In the genomic region with DNA sequence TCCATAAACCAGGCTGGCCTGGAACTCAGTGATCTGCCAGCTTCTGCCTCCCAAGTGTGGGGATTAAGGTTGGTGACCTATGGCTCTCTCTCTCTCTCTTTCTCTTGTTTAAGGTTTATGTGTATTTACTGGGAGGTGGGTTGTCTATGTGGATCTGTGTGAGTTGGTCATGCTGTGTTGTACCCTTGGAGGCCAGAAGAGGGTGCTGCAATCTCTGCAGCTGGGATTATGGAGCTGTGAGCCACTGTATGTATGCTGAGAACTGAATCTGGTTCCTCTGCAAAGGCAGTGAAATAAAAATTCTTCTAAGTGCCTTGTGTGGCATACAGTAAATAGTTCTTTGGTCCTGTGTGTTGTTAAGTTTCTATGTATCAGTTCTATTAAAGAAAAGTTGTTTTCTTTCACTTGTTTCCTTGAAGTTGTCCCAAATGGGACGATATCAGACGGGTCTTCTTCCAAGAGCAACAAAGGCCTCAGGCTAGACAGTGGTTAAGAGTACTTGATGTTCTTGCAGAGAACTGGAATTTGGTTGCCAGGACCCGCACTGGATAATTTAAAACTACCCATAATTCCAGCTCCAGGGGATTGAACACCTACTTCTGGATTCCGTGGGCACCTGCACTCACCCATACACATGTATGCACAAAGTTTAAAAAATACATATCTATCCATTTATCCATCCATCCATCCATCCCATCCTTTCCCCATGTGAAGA, we compare ENCODE assay signal across 12 mouse cellular contexts. TPM values are rescaled to one million over a fixed set of nuclear protein-coding genes. Genes with fewer than 3 reads are reported as not detected.
DNase-seq lines count a peak whose midpoint lies in the region; ATAC-seq and TF ChIP-seq lines count a peak whose summit lies in the region.
"Had no signal": no experiment of that assay in that cellular context is flagged by ENCODE, and none has a peak within 500 bp of the region (broad histone marks: within the 10 kb centered on the region; RNA-seq: fewer than 3 reads in every experiment).

No protein-coding gene starts in this region.

- intact Hi-C loops in heart, adult 2 months (cut with DNase I): no loop called here

- WGBS in heart, adult 2 months: 88% methylated on average over 4 of the region's 4 CpGs
- 68% methylated on average over 4 of the region's 4 CpGs for WGBS in liver, embryonic 12.5 days (ENCODE audit: insufficient replicate concordance)

- H3K27me3 ChIP-seq in heart, adult 2 months (ENCODE audit: control insufficient read depth, insufficient read depth, low read length): no peaks in the 10 kb centered on the region
- peaks cover 7% of the 10 kb centered on the region; the same call in 1 of the 2 replicates for H3K27me3 ChIP-seq in G1E (ENCODE audit: insufficient read depth, low read length)
- H3K27me3 ChIP-seq in liver, embryonic 12.5 days (replicated peaks): no peaks in the 10 kb centered on the region
- H3K27me3 ChIP-seq: midbrain, embryonic 13.5 days had no signal

- H3K9me3 ChIP-seq in G1E (replicated peaks): no peaks in the 10 kb centered on the region
- no peaks in the 10 kb centered on the region for H3K9me3 ChIP-seq in liver, embryonic 12.5 days (replicated peaks)

- TF ChIP-seq EP300 in heart, adult 2 months (IDR thresholded peaks at IDR 0.05; ENCODE audit: insufficient read depth, low read depth, low read length): no peak

- TF ChIP-seq CTCF in heart, adult 2 months (IDR thresholded peaks at IDR 0.05): peak; percentile 48
- TF ChIP-seq CTCF in G1E (IDR thresholded peaks at IDR 0.05; ENCODE audit: low read depth, low read length): peak; percentile 57

- DNase-seq in heart, adult 2 months: no peak
- no peak for DNase-seq in heart, postnatal 4 days
- DNase-seq in 3T3-L1 (ENCODE audit: low read depth, low spot score): peak; percentile 28
- no peak for DNase-seq in G1E (ENCODE audit: low spot score)
- no peak for DNase-seq in urinary bladder, adult 18-20 months (ENCODE audit: low spot score in 2 of 2)
- no peak for DNase-seq in layer of hippocampus, adult 18-20 months (ENCODE audit: low spot score in 2 of 2)
- DNase-seq in gastrocnemius, postnatal 25 days: no peak
- DNase-seq: cerebellum, adult 8-10 months; right cerebral cortex, postnatal 25 days had no signal

- no peak; the same call in 1 of the 2 replicates for ATAC-seq in G1E (ENCODE audit: extremely low read depth, insufficient number of reproducible peaks, low FRiP score, poor library complexity, severe bottlenecking)
- peak; percentile 47; the same call in 1 of the 2 replicates for ATAC-seq in liver, embryonic 12.5 days
- ATAC-seq: forebrain, embryonic 16.5 days; midbrain, embryonic 13.5 days had no signal

- no peak overlapping the region for H3K27ac ChIP-seq in heart, adult 2 months
- no peak overlapping the region for H3K27ac ChIP-seq in liver, embryonic 12.5 days
- H3K27ac ChIP-seq: midbrain, embryonic 13.5 days had no signal

- H3K79me2 ChIP-seq in heart, adult 2 months (replicated peaks; ENCODE audit: control insufficient read depth, insufficient read depth, low read length): no peaks in the 10 kb centered on the region

- no peak overlapping the region for H3K4me3 ChIP-seq in heart, adult 2 months
- H3K4me3 ChIP-seq in G1E (ENCODE audit: low read depth, low read length): no peak overlapping the region
- H3K4me3 ChIP-seq in liver, embryonic 12.5 days: no peak overlapping the region
- H3K4me3 ChIP-seq: midbrain, embryonic 13.5 days had no signal

- no peak overlapping the region for H3K4me2 ChIP-seq in liver, embryonic 12.5 days
- H3K4me2 ChIP-seq: midbrain, embryonic 13.5 days had no signal

- H3K36me3 ChIP-seq in heart, adult 2 months (ENCODE audit: control insufficient read depth, insufficient read depth, low read length): no peaks in the 10 kb centered on the region
- H3K36me3 ChIP-seq in G1E (replicated peaks): no peaks in the 10 kb centered on the region
- no peaks in the 10 kb centered on the region; the same call in 1 of the 2 replicates for H3K36me3 ChIP-seq in liver, embryonic 12.5 days
- H3K36me3 ChIP-seq: midbrain, embryonic 13.5 days had no signal

- no peaks in the 10 kb centered on the region for H3K4me1 ChIP-seq in heart, adult 2 months (ENCODE audit: control insufficient read depth, insufficient read depth, low read length)
- no peaks in the 10 kb centered on the region; the same call in 1 of the 2 replicates for H3K4me1 ChIP-seq in G1E (ENCODE audit: insufficient read depth, low read depth, low read length)
- H3K4me1 ChIP-seq in liver, embryonic 12.5 days: peaks cover 6% of the 10 kb centered on the region; the same call in 1 of the 2 replicates

- no peak overlapping the region for H3K9ac ChIP-seq in heart, adult 2 months (ENCODE audit: low read depth, low read length)
- H3K9ac ChIP-seq in liver, embryonic 12.5 days: no peak overlapping the region
- H3K9ac ChIP-seq: midbrain, embryonic 13.5 days had no signal

- TF ChIP-seq POLR2A in heart, adult 2 months (IDR thresholded peaks at IDR 0.05; ENCODE audit: insufficient read depth, low read depth, low read length): no peak

RNA-seq across cellular contexts. Expression of gene Fam161a, which starts 6.4 kb away (rescaled TPM):
- total RNA-seq in heart, adult 2 months (2021): 1 to 10 TPM; 1.9 to 2.3 TPM
- polyA plus RNA-seq in heart, adult 2 months (2012; rRNA removed): 1.2 and 1.3 TPM in 2 replicates
- 1 to 10 TPM; 1.7 to 2.0 TPM for total RNA-seq in heart, postnatal 4 days (2021)
- total RNA-seq in G1E (2014; fragmentation: Nextera tagmentation) (2.5 and 9.3 TPM in 2 replicates), G1E (2017) (3.1 and 3.5 TPM in 2 replicates)
- polyA plus RNA-seq in G1E (2012): 0.35 and 0.67 TPM in 2 replicates
- 0.65 and 0.85 TPM in 2 replicates for polyA plus RNA-seq in liver, embryonic 12.5 days (2016; fragmentation: Nextera tagmentation; extraction: Ambion mirVana)
- 1 to 10 TPM; 3.2 to 4.2 TPM for total RNA-seq in layer of hippocampus, adult 18-20 months (2021)
- 1 to 10 TPM; 2.1 to 2.7 TPM for total RNA-seq in gastrocnemius, postnatal 25 days (2021)

RNA-seq across cellular contexts. Expression of gene Cct4, which starts 23.4 kb away (rescaled TPM):
- 100 to 1,000 TPM; 114 to 129 TPM for total RNA-seq in heart, adult 2 months (2021)
- polyA plus RNA-seq in heart, adult 2 months (2012; rRNA removed): 54.2 and 72.3 TPM in 2 replicates
- total RNA-seq in heart, postnatal 4 days (2021): 100 to 1,000 TPM; 150 to 156 TPM
- total RNA-seq in G1E (2014; fragmentation: Nextera tagmentation): 316 and 338 TPM in 2 replicates
- total RNA-seq in G1E (2017): 354 and 358 TPM in 2 replicates
- polyA plus RNA-seq in G1E (2012): 847 and 1,153 TPM in 2 replicates
- 240 and 269 TPM in 2 replicates for polyA plus RNA-seq in liver, embryonic 12.5 days (2016; fragmentation: Nextera tagmentation; extraction: Ambion mirVana)
- total RNA-seq in layer of hippocampus, adult 18-20 months (2021): 100 to 1,000 TPM; 115 to 123 TPM
- 10 to 100 TPM; 88.1 to 96.9 TPM for total RNA-seq in gastrocnemius, postnatal 25 days (2021)

RNA-seq across cellular contexts. Expression of gene Commd1, which starts 31.6 kb away (rescaled TPM):
- 100 to 1,000 TPM; 138 to 158 TPM for total RNA-seq in heart, adult 2 months (2021)
- 26.7 and 40.1 TPM in 2 replicates for polyA plus RNA-seq in heart, adult 2 months (2012; rRNA removed)
- 100 to 1,000 TPM; 161 to 186 TPM for total RNA-seq in heart, postnatal 4 days (2021)
- 74.4 and 77.4 TPM in 2 replicates for total RNA-seq in G1E (2014; fragmentation: Nextera tagmentation)
- 93.9 and 111 TPM in 2 replicates for total RNA-seq in G1E (2017)
- polyA plus RNA-seq in G1E (2012): 27.7 and 34.1 TPM in 2 replicates
- 219 and 222 TPM in 2 replicates for polyA plus RNA-seq in liver, embryonic 12.5 days (2016; fragmentation: Nextera tagmentation; extraction: Ambion mirVana)
- 10 to 100 TPM; 58.4 to 63.7 TPM for total RNA-seq in layer of hippocampus, adult 18-20 months (2021)
- 100 to 1,000 TPM in 1 of 2 experiments, 10 to 100 TPM in 1; 95.6 to 108 TPM for total RNA-seq in gastrocnemius, postnatal 25 days (2021)

RNA-seq across cellular contexts. Expression of gene Gm28048, which starts 31.8 kb away (rescaled TPM):
- total RNA-seq in heart, adult 2 months (2021): 1 to 10 TPM; 5.2 to 7.0 TPM
- 2.1 and 8.3 TPM in 2 replicates for polyA plus RNA-seq in heart, adult 2 months (2012; rRNA removed)
- 1 to 10 TPM; 7.6 to 8.1 TPM for total RNA-seq in heart, postnatal 4 days (2021)
- total RNA-seq in G1E (2014; fragmentation: Nextera tagmentation) (21.1 and 30.9 TPM in 2 replicates), G1E (2017) (16.2 and 37.9 TPM in 2 replicates)
- polyA plus RNA-seq in G1E (2012): not detected in 2 replicates
- 10.2 and 10.9 TPM in 2 replicates for polyA plus RNA-seq in liver, embryonic 12.5 days (2016; fragmentation: Nextera tagmentation; extraction: Ambion mirVana)
- total RNA-seq in layer of hippocampus, adult 18-20 months (2021): 1 to 10 TPM; 8.6 to 9.3 TPM
- 1 to 10 TPM; 1.8 to 1.9 TPM for total RNA-seq in gastrocnemius, postnatal 25 days (2021)

RNA-seq across cellular contexts. Expression of gene Zrsr1, which starts 41.9 kb away (rescaled TPM):
- total RNA-seq in heart, adult 2 months (2021): 10 to 100 TPM; 15.1 to 22.0 TPM
- 4.6 and 7.2 TPM in 2 replicates for polyA plus RNA-seq in heart, adult 2 months (2012; rRNA removed)
- total RNA-seq in heart, postnatal 4 days (2021): 1 to 10 TPM; 8.2 to 8.7 TPM
- total RNA-seq in G1E (2014; fragmentation: Nextera tagmentation) (14.9 and 33.6 TPM in 2 replicates), G1E (2017) (9.0 and 10.4 TPM in 2 replicates)
- 1.3 and 1.5 TPM in 2 replicates for polyA plus RNA-seq in G1E (2012)
- polyA plus RNA-seq in liver, embryonic 12.5 days (2016; fragmentation: Nextera tagmentation; extraction: Ambion mirVana): 2.3 and 2.8 TPM in 2 replicates
- total RNA-seq in layer of hippocampus, adult 18-20 months (2021): 10 to 100 TPM; 71.3 to 72.3 TPM
- total RNA-seq in gastrocnemius, postnatal 25 days (2021): 10 to 100 TPM; 11.0 to 11.5 TPM
